Comparison of ENCODE assay signal across 8 mouse cellular contexts in the genomic region with DNA sequence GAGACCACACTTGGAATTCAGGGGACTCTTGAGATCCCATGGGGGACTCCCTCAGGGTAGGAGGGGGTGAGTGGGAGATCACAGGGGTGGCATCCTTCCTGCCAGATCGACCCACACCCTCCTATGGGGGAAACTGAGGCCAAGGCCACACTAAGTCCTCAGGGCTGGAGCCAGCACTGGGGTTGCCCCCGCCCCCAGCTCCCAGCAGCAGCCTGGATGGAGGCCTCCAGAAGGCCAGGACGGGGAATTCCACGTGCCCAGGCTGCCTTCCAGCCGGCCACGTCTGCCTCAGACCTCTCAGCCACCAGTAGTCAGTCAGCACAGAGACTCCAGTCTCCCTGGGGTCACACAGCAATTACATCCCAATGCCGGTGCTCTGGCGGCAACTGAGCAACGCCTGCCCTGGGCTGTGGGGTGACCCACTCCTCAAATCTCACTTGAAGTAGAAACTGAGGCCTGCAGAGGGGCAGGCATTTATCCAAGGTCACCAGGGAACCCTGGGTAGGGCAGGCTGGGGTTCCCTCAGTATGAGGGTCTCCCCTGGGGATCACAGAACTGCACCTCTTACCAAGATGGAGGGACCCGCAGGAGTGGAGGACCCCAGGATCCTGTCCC. TPM values are rescaled to one million over a fixed set of nuclear protein-coding genes. Genes with fewer than 3 reads are reported as not detected.
A peak's percentile ranks its signal among the peaks of the same experiment; 100 is the strongest.
DNase-seq lines count a peak whose midpoint lies in the region; ATAC-seq and TF ChIP-seq lines count a peak whose summit lies in the region.

No protein-coding gene starts in this region.

- no peaks in the 10 kb centered on the region for H3K9me3 ChIP-seq in forebrain, embryonic 16.5 days (ENCODE audit: control insufficient read depth, low read length)
- H3K9me3 ChIP-seq in hindbrain, embryonic 14.5 days (ENCODE audit: control insufficient read depth, low read length), result no peaks in the 10 kb centered on the region
- H3K9me3 ChIP-seq in midbrain, embryonic 14.5 days (ENCODE audit: control insufficient read depth, low read length), result no peaks in the 10 kb centered on the region

- intact Hi-C loops in left cerebral cortex, adult 2 months (cut with DNase I), result no loop called here

- WGBS in forebrain, embryonic 16.5 days, result 32% methylated on average over 10 of the region's 10 CpGs
- 27% methylated on average over 10 of the region's 10 CpGs for WGBS in hindbrain, embryonic 14.5 days
- WGBS in midbrain, embryonic 14.5 days, result 29% methylated on average over 10 of the region's 10 CpGs

- no peak for TF ChIP-seq CTCF in left cerebral cortex, adult 2 months (IDR thresholded peaks at IDR 0.05)

- no peak overlapping the region for H3K4me3 ChIP-seq in forebrain, embryonic 16.5 days (replicated peaks; ENCODE audit: low read length)
- 0 out of 2 replicates have a peak overlapping the region, but pooled peaks have one; percentile 2 for H3K4me3 ChIP-seq in hindbrain, embryonic 14.5 days (replicated peaks; ENCODE audit: low read length)
- H3K4me3 ChIP-seq in left cerebral cortex, adult 2 months, result peak overlapping the region; percentile 88
- no peak overlapping the region for H3K4me3 ChIP-seq in midbrain, embryonic 14.5 days (replicated peaks; ENCODE audit: low read depth, low read length)

- 0 out of 2 replicates have a peak, but pooled peaks have one; percentile 8 for ATAC-seq in cerebellum, adult (ENCODE audit: insufficient number of reproducible peaks, low FRiP score, low TSS enrichment)
- ATAC-seq in forebrain, embryonic 16.5 days, result no peak
- no peak for ATAC-seq in hindbrain, embryonic 14.5 days (ENCODE audit: low FRiP score)
- no peak for ATAC-seq in midbrain, embryonic 14.5 days (ENCODE audit: low FRiP score, low TSS enrichment)

- no peaks in the 10 kb centered on the region for H3K36me3 ChIP-seq in forebrain, embryonic 16.5 days (ENCODE audit: control insufficient read depth, insufficient read depth)
- 0 out of 2 replicates have a peak, but pooled peaks cover 2% of the 10 kb centered on the region for H3K36me3 ChIP-seq in hindbrain, embryonic 14.5 days (replicated peaks; ENCODE audit: control insufficient read depth, insufficient read depth)
- H3K36me3 ChIP-seq in midbrain, embryonic 14.5 days (ENCODE audit: control insufficient read depth, insufficient read depth, low read length), result no peaks in the 10 kb centered on the region

- peak; percentile 17 to 23 for DNase-seq in lung, adult 18-20 months
- DNase-seq in lung, postnatal 25 days (ENCODE audit: low spot score), result no peak
- DNase-seq in hindbrain, embryonic 14.5 days (ENCODE audit: low spot score), result no peak
- DNase-seq in left cerebral cortex, adult 2 months (ENCODE audit: extremely low spot score in 1 of 2, low spot score in 2 of 2), result peak; percentile 28 to 31
- peak; percentile 4 for DNase-seq in midbrain, embryonic 14.5 days
- DNase-seq in urinary bladder, postnatal 14 days (ENCODE audit: low spot score), result peak; percentile 29

- H3K27me3 ChIP-seq in forebrain, embryonic 16.5 days (replicated peaks; ENCODE audit: control insufficient read depth, insufficient read depth, low read length), result peaks cover 3% of the 10 kb centered on the region; the same call in 1 of the 2 replicates
- H3K27me3 ChIP-seq in hindbrain, embryonic 14.5 days (ENCODE audit: control insufficient read depth, insufficient read depth, low read length), result peaks cover 40% of the 10 kb centered on the region
- peaks cover 23% of the 10 kb centered on the region; the same call in 1 of the 2 replicates for H3K27me3 ChIP-seq in midbrain, embryonic 14.5 days (ENCODE audit: control insufficient read depth, insufficient read depth, low read length)

- H3K9ac ChIP-seq in forebrain, embryonic 16.5 days (replicated peaks; ENCODE audit: low read depth, low read length), result 0 out of 2 replicates have a peak overlapping the region, but pooled peaks have one; percentile 17
- no peak overlapping the region for H3K9ac ChIP-seq in hindbrain, embryonic 14.5 days
- H3K9ac ChIP-seq in midbrain, embryonic 14.5 days (replicated peaks; ENCODE audit: low read length), result no peak overlapping the region

- H3K27ac ChIP-seq in forebrain, embryonic 16.5 days (ENCODE audit: low read length), result peak overlapping the region; percentile 47
- H3K27ac ChIP-seq in hindbrain, embryonic 14.5 days, result no peak overlapping the region
- H3K27ac ChIP-seq in left cerebral cortex, adult 2 months, result peak overlapping the region; percentile 76
- no peak overlapping the region for H3K27ac ChIP-seq in midbrain, embryonic 14.5 days (replicated peaks; ENCODE audit: low read depth, low read length)

- H3K4me2 ChIP-seq in forebrain, embryonic 16.5 days (ENCODE audit: low read length), result peak overlapping the region; percentile 67
- peak overlapping the region; percentile 66 for H3K4me2 ChIP-seq in hindbrain, embryonic 14.5 days (replicated peaks)
- H3K4me2 ChIP-seq in midbrain, embryonic 14.5 days (ENCODE audit: low read length), result peak overlapping the region; percentile 60

- H3K4me1 ChIP-seq in forebrain, embryonic 16.5 days (replicated peaks; ENCODE audit: control insufficient read depth, insufficient read depth, low read length), result peaks cover 37% of the 10 kb centered on the region
- peaks cover 33% of the 10 kb centered on the region for H3K4me1 ChIP-seq in hindbrain, embryonic 14.5 days (replicated peaks; ENCODE audit: control insufficient read depth, insufficient read depth, low read length)
- H3K4me1 ChIP-seq in midbrain, embryonic 14.5 days (ENCODE audit: control insufficient read depth, insufficient read depth, low read length), result peaks cover 17% of the 10 kb centered on the region

RNA-seq across cellular contexts. Expression of gene Nfic, which starts 30.1 kb away (rescaled TPM):
- polyA plus RNA-seq in forebrain, embryonic 16.5 days (2015; fragmentation: Nextera tagmentation; extraction: Ambion mirVana), result 25.4 and 27.0 TPM in 2 replicates
- polyA plus RNA-seq in hindbrain, embryonic 14.5 days (2014; fragmentation: Nextera tagmentation; extraction: Ambion mirVana), result 17.3 and 25.8 TPM in 2 replicates
- 10 to 100 TPM; 93.4 to 94.9 TPM for total RNA-seq in left cerebral cortex, adult 2 months (2021)
- 11.2 and 13.7 TPM in 2 replicates for polyA plus RNA-seq in midbrain, embryonic 14.5 days (2014; fragmentation: Nextera tagmentation; extraction: Ambion mirVana)

RNA-seq across cellular contexts. Expression of gene Smim24, which starts 32.5 kb away (rescaled TPM):
- 1.2 and 1.8 TPM in 2 replicates for polyA plus RNA-seq in forebrain, embryonic 16.5 days (2015; fragmentation: Nextera tagmentation; extraction: Ambion mirVana)
- 0.84 and 1.3 TPM in 2 replicates for polyA plus RNA-seq in hindbrain, embryonic 14.5 days (2014; fragmentation: Nextera tagmentation; extraction: Ambion mirVana)
- 1 to 10 TPM; 1.3 to 1.4 TPM for total RNA-seq in left cerebral cortex, adult 2 months (2021)
- 1.0 and 1.2 TPM in 2 replicates for polyA plus RNA-seq in midbrain, embryonic 14.5 days (2014; fragmentation: Nextera tagmentation; extraction: Ambion mirVana)

RNA-seq across cellular contexts. Expression of gene Gm48552, which starts 36.5 kb away (rescaled TPM):
- 1.0 and 2.2 TPM in 2 replicates for polyA plus RNA-seq in forebrain, embryonic 16.5 days (2015; fragmentation: Nextera tagmentation; extraction: Ambion mirVana)
- 1.9 and 2.2 TPM in 2 replicates for polyA plus RNA-seq in hindbrain, embryonic 14.5 days (2014; fragmentation: Nextera tagmentation; extraction: Ambion mirVana)
- total RNA-seq in left cerebral cortex, adult 2 months (2021), result 1 to 10 TPM; 5.1 to 7.1 TPM
- 1.3 and 2.9 TPM in 2 replicates for polyA plus RNA-seq in midbrain, embryonic 14.5 days (2014; fragmentation: Nextera tagmentation; extraction: Ambion mirVana)

RNA-seq across cellular contexts. Expression of gene Gm48551, which starts 41.1 kb away (rescaled TPM):
- polyA plus RNA-seq in forebrain, embryonic 16.5 days (2015; fragmentation: Nextera tagmentation; extraction: Ambion mirVana), result 6.2 and 8.8 TPM in 2 replicates
- 5.5 and 5.7 TPM in 2 replicates for polyA plus RNA-seq in hindbrain, embryonic 14.5 days (2014; fragmentation: Nextera tagmentation; extraction: Ambion mirVana)
- total RNA-seq in left cerebral cortex, adult 2 months (2021), result 1 to 10 TPM; 2.0 to 3.4 TPM
- 4.5 and 8.2 TPM in 2 replicates for polyA plus RNA-seq in midbrain, embryonic 14.5 days (2014; fragmentation: Nextera tagmentation; extraction: Ambion mirVana)

RNA-seq across cellular contexts. Expression of gene Dohh, which starts 41.1 kb away (rescaled TPM):
- 86.0 and 91.0 TPM in 2 replicates for polyA plus RNA-seq in forebrain, embryonic 16.5 days (2015; fragmentation: Nextera tagmentation; extraction: Ambion mirVana)
- polyA plus RNA-seq in hindbrain, embryonic 14.5 days (2014; fragmentation: Nextera tagmentation; extraction: Ambion mirVana), result 68.9 TPM in 2 replicates
- 10 to 100 TPM; 87.1 to 95.1 TPM for total RNA-seq in left cerebral cortex, adult 2 months (2021)
- polyA plus RNA-seq in midbrain, embryonic 14.5 days (2014; fragmentation: Nextera tagmentation; extraction: Ambion mirVana), result 59.5 and 79.6 TPM in 2 replicates

Comparison
In these comparisons a context has a peak if more than half of its experiments do, and no peak if none do; other contexts are left out.
1. DNase-seq: peak in lung, adult 18-20 months (2 of 2), left cerebral cortex, adult 2 months (2 of 2), midbrain, embryonic 14.5 days (single experiment) and urinary bladder, postnatal 14 days (single experiment); none in lung, postnatal 25 days (single experiment) and hindbrain, embryonic 14.5 days (single experiment).
2. H3K27ac ChIP-seq: peak in forebrain, embryonic 16.5 days (single experiment) and left cerebral cortex, adult 2 months (single experiment); none in hindbrain, embryonic 14.5 days (single experiment) and midbrain, embryonic 14.5 days (single experiment).
3. H3K4me3 ChIP-seq: peak in hindbrain, embryonic 14.5 days (single experiment) and left cerebral cortex, adult 2 months (single experiment); none in forebrain, embryonic 16.5 days (single experiment) and midbrain, embryonic 14.5 days (single experiment).
4. Peak in every context shown above with its lines, with median percentiles within 50 percentile points of each other: H3K4me2 ChIP-seq.